Mouse (Mus musculus) kidney, adult 2 months (tissue): ENCODE data around the gene Sla2.
"Not testable (repeated sequence)": the region's sequence is repeated elsewhere in the genome, so short reads cannot be mapped to it uniquely, and the experiment has no call there.

Experiments
- CTCF ChIP-seq: fragments of 200-500 bp; conservative IDR thresholded peaks from 2 replicates; pipeline ENCODE4 v1.5.1; 2011; ENCODE audit warnings: low read depth, mild to moderate bottlenecking, control low read depth, low read length, moderate library complexity, mixed read lengths; ENCODE audit not compliant: insufficient read depth, insufficient read length
- POLR2A ChIP-seq: fragments of 200-500 bp; IDR thresholded peaks from one replicate; pipeline ENCODE4 v1.6.1; 2011; ENCODE audit warnings: low read depth, low read length, control low read depth

GRCm38 (mm10) chr2:156885666-156886065 lies 1.3 kb downstream of the Sla2 start:
- TF ChIP-seq POLR2A, CTCF: not testable (repeated sequence)
